In genomic region chr10:78470582-78471313, GRCm38 (mm10) we compare ENCODE assay signal across 9 mouse cellular contexts. TPM values are rescaled to one million over a fixed set of nuclear protein-coding genes. Genes with fewer than 3 reads are reported as not detected.
DNase-seq lines count a peak whose midpoint lies in the region; ATAC-seq and TF ChIP-seq lines count a peak whose summit lies in the region.
"Had no signal": no experiment of that assay in that cellular context is flagged by ENCODE, and none has a peak within 500 bp of the region (broad histone marks: within the 10 kb centered on the region; RNA-seq: fewer than 3 reads in every experiment).

No protein-coding gene starts in this region.

- ATAC-seq in granulocyte monocyte progenitor cell, adult 5-6 weeks (replicated peaks; ENCODE audit: poor library complexity, severe bottlenecking): peak; percentile 56
- no peak for ATAC-seq in inflammation-experienced regulatory T-cells, adult 6 months
- no peak for ATAC-seq in megakaryocyte-erythroid progenitor cell, adult 5-6 weeks (replicated peaks; ENCODE audit: low FRiP score, low TSS enrichment, poor library complexity, severe bottlenecking)

- no peaks in the 10 kb centered on the region for H3K36me3 ChIP-seq in megakaryocyte, embryonic 14.5 days (replicated peaks; ENCODE audit: low read length)

- H3K9me3 ChIP-seq in megakaryocyte, embryonic 14.5 days: no peaks in the 10 kb centered on the region

- TF ChIP-seq CTCF in layer of hippocampus, adult 2 months (conservative IDR thresholded peaks at IDR 0.05): no peak

- DNase-seq in layer of hippocampus, adult 2 months (ENCODE audit: low spot score in 2 of 2): no peak
- no peak for DNase-seq in layer of hippocampus, postnatal 10 days (ENCODE audit: low spot score in 2 of 2)
- no peak for DNase-seq in ovary, postnatal 10 days (ENCODE audit: low spot score)

- H3K4me1 ChIP-seq in brown adipose tissue, adult 24 weeks (ENCODE audit: control insufficient read depth, insufficient read depth, insufficient read length, low read length): no peaks in the 10 kb centered on the region
- peaks cover 74% of the 10 kb centered on the region for H3K4me1 ChIP-seq in megakaryocyte, embryonic 14.5 days

- peak overlapping the region; percentile 65 for H3K27ac ChIP-seq in layer of hippocampus, adult 2 months
- 0 out of 2 replicates have a peak overlapping the region, but pooled peaks have one; percentile 22 for H3K27ac ChIP-seq in brown adipose tissue, adult 24 weeks (replicated peaks; ENCODE audit: low read depth, low read length)

- H3K4me3 ChIP-seq in layer of hippocampus, adult 2 months: no peak overlapping the region; the same call in 1 of the 2 replicates
- no peak overlapping the region for H3K4me3 ChIP-seq in brown adipose tissue, adult 24 weeks (ENCODE audit: insufficient read depth, low read depth, low read length)
- peak overlapping the region; percentile 64 for H3K4me3 ChIP-seq in megakaryocyte, embryonic 14.5 days (replicated peaks)

- peaks cover 25% of the 10 kb centered on the region for H3K27me3 ChIP-seq in megakaryocyte, embryonic 14.5 days (replicated peaks)

RNA-seq across cellular contexts. Expression of gene Pdxk, which starts 6.0 kb away (rescaled TPM):
- 10 to 100 TPM; 95.6 to 96.1 TPM for total RNA-seq in layer of hippocampus, adult 2 months (2021)
- 10 to 100 TPM; 57.3 to 58.6 TPM for total RNA-seq in layer of hippocampus, postnatal 10 days (2021)
- 21.2 and 28.2 TPM in 2 replicates for polyA plus RNA-seq in brown adipose tissue, adult 24 weeks (2012; ENCODE audit: insufficient read depth, insufficient read length, missing spikeins)
- 37.2 and 42.3 TPM in 2 replicates for total RNA-seq in granulocyte monocyte progenitor cell, adult 5-6 weeks (2014; fragmentation: Nextera tagmentation)
- 15.2 and 23.4 TPM in 2 replicates for total RNA-seq in granulocyte monocyte progenitor cell, adult 5-6 weeks (2017)
- 10.6 and 10.9 TPM in 2 replicates for polyA plus RNA-seq in megakaryocyte, embryonic 14.5 days (2012; ENCODE audit: insufficient read depth, low replicate concordance)
- 10 to 100 TPM in 1 of 3 experiments, 1 to 10 TPM in 2; 6.3 to 11.6 (median 9.0) TPM for polyA plus RNA-seq in inflammation-experienced regulatory T-cells, adult 6 months (2017; shearing (Covaris generic))
- 19.2 and 20.1 TPM in 2 replicates for total RNA-seq in megakaryocyte-erythroid progenitor cell, adult 5-6 weeks (2014; fragmentation: Nextera tagmentation)
- 8.5 and 16.1 TPM in 2 replicates for total RNA-seq in megakaryocyte-erythroid progenitor cell, adult 5-6 weeks (2017)

RNA-seq across cellular contexts. Expression of gene Cstb, which starts 45.3 kb away (rescaled TPM):
- total RNA-seq in layer of hippocampus, adult 2 months (2021): 10 to 100 TPM; 29.9 to 34.9 TPM
- 10 to 100 TPM; 37.4 to 38.2 TPM for total RNA-seq in layer of hippocampus, postnatal 10 days (2021)
- 192 and 249 TPM in 2 replicates for polyA plus RNA-seq in brown adipose tissue, adult 24 weeks (2012; ENCODE audit: insufficient read depth, insufficient read length, missing spikeins)
- 72.8 and 118 TPM in 2 replicates for total RNA-seq in granulocyte monocyte progenitor cell, adult 5-6 weeks (2014; fragmentation: Nextera tagmentation)
- 37.3 and 43.4 TPM in 2 replicates for total RNA-seq in granulocyte monocyte progenitor cell, adult 5-6 weeks (2017)
- 8.0 and 101 TPM in 2 replicates for polyA plus RNA-seq in megakaryocyte, embryonic 14.5 days (2012; ENCODE audit: insufficient read depth, low replicate concordance)
- polyA plus RNA-seq in inflammation-experienced regulatory T-cells, adult 6 months (2017; shearing (Covaris generic)): 100 to 1,000 TPM; 160 to 186 (median 183) TPM
- 55.3 and 72.9 TPM in 2 replicates for total RNA-seq in megakaryocyte-erythroid progenitor cell, adult 5-6 weeks (2014; fragmentation: Nextera tagmentation)
- 28.9 and 35.7 TPM in 2 replicates for total RNA-seq in megakaryocyte-erythroid progenitor cell, adult 5-6 weeks (2017)

RNA-seq across cellular contexts. Expression of gene Olfr1358, which starts 46.5 kb away (rescaled TPM):
- not detected for total RNA-seq in layer of hippocampus, adult 2 months (2021)
- not detected for total RNA-seq in layer of hippocampus, postnatal 10 days (2021)
- not detected in 2 replicates for polyA plus RNA-seq in brown adipose tissue, adult 24 weeks (2012; ENCODE audit: insufficient read depth, insufficient read length, missing spikeins)
- total RNA-seq in granulocyte monocyte progenitor cell, adult 5-6 weeks (2014; fragmentation: Nextera tagmentation): not detected in 2 replicates
- not detected in 2 replicates for total RNA-seq in granulocyte monocyte progenitor cell, adult 5-6 weeks (2017)
- polyA plus RNA-seq in megakaryocyte, embryonic 14.5 days (2012; ENCODE audit: insufficient read depth, low replicate concordance): not detected in 2 replicates
- polyA plus RNA-seq in inflammation-experienced regulatory T-cells, adult 6 months (2017; shearing (Covaris generic)): not detected
- total RNA-seq in megakaryocyte-erythroid progenitor cell, adult 5-6 weeks (2014; fragmentation: Nextera tagmentation): not detected in 2 replicates
- not detected in 2 replicates for total RNA-seq in megakaryocyte-erythroid progenitor cell, adult 5-6 weeks (2017)
- polyA plus RNA-seq: limb, embryonic 11.5 days had no signal

RNA-seq across cellular contexts. Expression of gene Rrp1, which starts 57.9 kb away (rescaled TPM):
- 100 to 1,000 TPM; 352 to 358 TPM for total RNA-seq in layer of hippocampus, adult 2 months (2021)
- total RNA-seq in layer of hippocampus, postnatal 10 days (2021): 100 to 1,000 TPM; 316 to 337 TPM
- polyA plus RNA-seq in brown adipose tissue, adult 24 weeks (2012; ENCODE audit: insufficient read depth, insufficient read length, missing spikeins): 52.5 and 65.4 TPM in 2 replicates
- total RNA-seq in granulocyte monocyte progenitor cell, adult 5-6 weeks (2014; fragmentation: Nextera tagmentation): 130 and 159 TPM in 2 replicates
- 404 and 430 TPM in 2 replicates for total RNA-seq in granulocyte monocyte progenitor cell, adult 5-6 weeks (2017)
- polyA plus RNA-seq in megakaryocyte, embryonic 14.5 days (2012; ENCODE audit: insufficient read depth, low replicate concordance): 67.0 and 210 TPM in 2 replicates
- polyA plus RNA-seq in inflammation-experienced regulatory T-cells, adult 6 months (2017; shearing (Covaris generic)): 100 to 1,000 TPM in 2 of 3 experiments, 10 to 100 TPM in 1; 90.6 to 113 (median 101) TPM
- total RNA-seq in megakaryocyte-erythroid progenitor cell, adult 5-6 weeks (2014; fragmentation: Nextera tagmentation): 202 and 217 TPM in 2 replicates
- 450 and 532 TPM in 2 replicates for total RNA-seq in megakaryocyte-erythroid progenitor cell, adult 5-6 weeks (2017)
